Mouse (Mus musculus) heart, adult 18-20 months (tissue): ENCODE results near the gene B4galnt1. TPM values are rescaled to one million over a fixed set of nuclear protein-coding genes. Genes with fewer than 3 reads are reported as not detected.
"Not testable (repeated sequence)": the region's sequence is repeated elsewhere in the genome, so short reads cannot be mapped to it uniquely, and the experiment has no call there.

Source experiments
- DNase-seq, 2 experiments: peaks; one replicate each; pipeline ENCODE4 v3.0.0; 2021 to 2022; ENCODE audit warnings: mixed read lengths in 1 of 2
- long read RNA-seq, 2 experiments: library from polyadenylated mRNA; stranded (forward); transcript quantifications; one replicate each; pipeline ENCODE4 v2.0.0; 2021
- total RNA-seq, 2 experiments: library from RNA; stranded (reverse); gene quantifications; 2 replicates each; pipeline ENCODE4 v1.2.3; 2021

The B4galnt1 gene
- 1 to 10 TPM; 1.8 to 7.9 TPM for total RNA-seq
- long read RNA-seq, experiment 1, partial matches to known transcripts: 0 of 1 reads
- long read RNA-seq, experiment 1, other reads (novel, unspliced or antisense): 1 of 1 reads
- long read RNA-seq, experiment 2, partial matches to known transcripts: 0 of 5 reads
- long read RNA-seq, experiment 2, other reads (novel, unspliced or antisense): 1 of 5 reads

- peak; percentile 73 to 78 for DNase-seq
Measured at GRCm38 (mm10) chr10:127164631-127165353, at the start of gene B4galnt1. Gene B4galnt1 (plus strand): TSS chr10:127165225.

- no peak for DNase-seq
Measured at GRCm38 (mm10) chr10:127118470-127118869, 46.6 kb upstream of the B4galnt1 start.

- DNase-seq: no peak
Measured at GRCm38 (mm10) chr10:127119229-127119628, 45.8 kb upstream of the B4galnt1 start.

GRCm38 (mm10) chr10:127120301-127121065, 44.5 kb upstream of the B4galnt1 start:
- no peak for DNase-seq

- peak; percentile 98 for DNase-seq
Measured at GRCm38 (mm10) chr10:127121066-127121477, 44.0 kb upstream of the B4galnt1 start, which contains the start of gene Os9. Gene Os9 (minus strand): TSS chr10:127121131.

GRCm38 (mm10) chr10:127122018-127122417, 43.0 kb upstream of the B4galnt1 start:
- no peak for DNase-seq

GRCm38 (mm10) chr10:127122784-127123435, 42.1 kb upstream of the B4galnt1 start:
- DNase-seq: peak in 1 of 2 experiments; percentile 23

GRCm38 (mm10) chr10:127123436-127123805, 41.6 kb upstream of the B4galnt1 start:
- peak; percentile 59 to 83 for DNase-seq

GRCm38 (mm10) chr10:127125210-127126001, 39.6 kb upstream of the B4galnt1 start:
- DNase-seq: no peak

GRCm38 (mm10) chr10:127126579-127126978, 38.4 kb upstream of the B4galnt1 start:
- DNase-seq: no peak

GRCm38 (mm10) chr10:127127711-127128279, 37.2 kb upstream of the B4galnt1 start:
- no peak for DNase-seq

GRCm38 (mm10) chr10:127129431-127129830, 35.6 kb upstream of the B4galnt1 start:
- no peak for DNase-seq

- no peak for DNase-seq
Measured at GRCm38 (mm10) chr10:127132469-127132868, 32.6 kb upstream of the B4galnt1 start.

GRCm38 (mm10) chr10:127134394-127135035, 30.5 kb upstream of the B4galnt1 start:
- not testable (repeated sequence) for DNase-seq

- DNase-seq: no peak
Measured at GRCm38 (mm10) chr10:127135118-127135836, 29.7 kb upstream of the B4galnt1 start.

GRCm38 (mm10) chr10:127136510-127136909, 28.5 kb upstream of the B4galnt1 start:
- peak in 1 of 2 experiments; percentile 9 for DNase-seq

- DNase-seq: no peak
Measured at GRCm38 (mm10) chr10:127137896-127138295, 27.1 kb upstream of the B4galnt1 start.

- no peak for DNase-seq
Measured at GRCm38 (mm10) chr10:127138328-127139141, 26.5 kb upstream of the B4galnt1 start.

GRCm38 (mm10) chr10:127140971-127141370, 24.1 kb upstream of the B4galnt1 start:
- no peak for DNase-seq
